Mouse (Mus musculus): ENCODE measurements around the gene Gpr165.

The Gpr165 gene

GRCm38 (mm10) chrX:96712907-96713774 is at the start of gene Gpr165:
TSS of gene Gpr165 (plus strand) at chrX:96713441.
- DNase-seq (ENCODE audit: low read depth, low spot score): peak; percentile 1

- DNase-seq (ENCODE audit: low read depth, low spot score): no peak
Observed at GRCm38 (mm10) chrX:96674871-96675270, 38.4 kb upstream of the Gpr165 start.

Data from R1 (cell line).